Mouse (Mus musculus) ES-E14 (cell line): ENCODE measurements at regions not wholly inside any gene's neighbourhood (a gene's known extent, or its start where the extent isn't known, plus 50 kb on each side); places are given as distances from the start of the nearest gene placed in this dataset.

Source experiments
- HCFC1 ChIP-seq: IDR thresholded peaks from 2 replicates; pipeline ENCODE4 v1.6.1; 2012; ENCODE audit warnings: low read length, inconsistent platforms, borderline replicate concordance; ENCODE audit not compliant: insufficient read depth
- MAFK ChIP-seq: IDR thresholded peaks from 2 replicates; pipeline ENCODE4 v1.6.1; 2014; ENCODE audit warnings: mild to moderate bottlenecking, low read depth, low read length, inconsistent platforms; ENCODE audit not compliant: insufficient read depth
- ZC3H11A ChIP-seq: IDR thresholded peaks from 2 replicates; pipeline ENCODE4 v1.6.1; 2012; ENCODE audit warnings: low read depth, mild to moderate bottlenecking, inconsistent platforms, low read length, borderline replicate concordance
- ZNF384 ChIP-seq: IDR thresholded peaks from 2 replicates; pipeline ENCODE4 v1.6.1; 2012; ENCODE audit warnings: low read depth, low read length, inconsistent platforms

DNA sequence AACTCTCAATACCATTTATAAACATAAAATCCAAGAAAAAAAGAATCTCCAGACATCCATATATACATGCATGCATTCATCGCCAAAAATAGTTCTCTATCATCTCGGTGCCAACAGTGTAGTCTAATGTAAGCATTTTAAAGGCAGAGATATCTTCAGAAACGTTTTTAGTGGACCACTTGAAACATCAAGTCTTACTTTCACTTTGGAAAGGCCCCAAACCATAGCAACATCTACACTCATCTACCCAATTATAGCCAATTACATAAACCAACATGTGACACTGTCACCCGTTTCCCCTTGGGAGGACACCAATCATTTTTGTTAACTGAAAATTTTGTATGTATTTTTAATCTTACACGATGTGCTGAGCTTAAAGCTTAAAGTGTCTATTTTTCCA, 716.7 kb downstream of the Hace1 start:
- no peak for TF ChIP-seq ZNF384
- TF ChIP-seq HCFC1 = no peak
- no peak for TF ChIP-seq MAFK
- TF ChIP-seq ZC3H11A = no peak
